Mouse (Mus musculus) midbrain, embryonic 12.5 days (tissue): ENCODE data around the gene Jph4. TPM values are rescaled to one million over a fixed set of nuclear protein-coding genes. Genes with fewer than 3 reads are reported as not detected.

Experiments
- ATAC-seq: fragments of 200-750 bp; cut with Nextera tagmentation; 2 replicates; pipeline ENCODE4 v1.8.0; 2017; ENCODE audit warnings: low read depth, moderate TSS enrichment, moderate library complexity; ENCODE audit not compliant: low FRiP score
- H3K27ac ChIP-seq: fragments of 300-500 bp; sonication (generic); replicated peaks from 2 replicates; pipeline ENCODE4 v1.5.1; 2016; ENCODE audit warnings: mild to moderate bottlenecking
- H3K27me3 ChIP-seq: fragments of 300-500 bp; sonication (generic); 2 replicates; pipeline ENCODE4 v1.6.1; 2016; ENCODE audit warnings: mild to moderate bottlenecking
- H3K36me3 ChIP-seq: fragments of 300-500 bp; sonication (generic); 2 replicates; pipeline ENCODE4 v1.6.1; 2016
- H3K4me1 ChIP-seq: fragments of 300-500 bp; sonication (generic); 2 replicates; pipeline ENCODE4 v1.6.1; 2016
- H3K4me2 ChIP-seq: fragments of 300-500 bp; sonication (generic); replicated peaks from 2 replicates; pipeline ENCODE4 v1.6.1; 2016; ENCODE audit warnings: mild to moderate bottlenecking, moderate library complexity
- H3K4me3 ChIP-seq: fragments of 300-500 bp; sonication (generic); 2 replicates; pipeline ENCODE4 v1.5.1; 2016; ENCODE audit warnings: mild to moderate bottlenecking
- H3K9ac ChIP-seq: fragments of 300-500 bp; sonication (generic); replicated peaks from 2 replicates; pipeline ENCODE4 v1.6.1; 2016; ENCODE audit warnings: mild to moderate bottlenecking, moderate library complexity
- H3K9me3 ChIP-seq: fragments of 300-500 bp; sonication (generic); 2 replicates; pipeline ENCODE4 v1.6.1; 2016; ENCODE audit warnings: mild to moderate bottlenecking
- WGBS: fragments of 180-500 bp; shearing (Covaris S2); methylation state at CpG from one replicate; pipeline ENCODE4 v1.1.7; 2016; 5-methylcytosine and 5-hydroxymethylcytosine counted together
- polyA plus RNA-seq: library from polyadenylated mRNA; unstranded; fragments of >200 nt; fragmentation: Nextera tagmentation; extraction: Ambion mirVana; gene quantifications from 2 replicates; pipeline ENCODE4 v1.2.1, GENCODE M21; 2016

Jph4 gene
- 7.2 and 9.9 TPM in 2 replicates for polyA plus RNA-seq

DNA sequence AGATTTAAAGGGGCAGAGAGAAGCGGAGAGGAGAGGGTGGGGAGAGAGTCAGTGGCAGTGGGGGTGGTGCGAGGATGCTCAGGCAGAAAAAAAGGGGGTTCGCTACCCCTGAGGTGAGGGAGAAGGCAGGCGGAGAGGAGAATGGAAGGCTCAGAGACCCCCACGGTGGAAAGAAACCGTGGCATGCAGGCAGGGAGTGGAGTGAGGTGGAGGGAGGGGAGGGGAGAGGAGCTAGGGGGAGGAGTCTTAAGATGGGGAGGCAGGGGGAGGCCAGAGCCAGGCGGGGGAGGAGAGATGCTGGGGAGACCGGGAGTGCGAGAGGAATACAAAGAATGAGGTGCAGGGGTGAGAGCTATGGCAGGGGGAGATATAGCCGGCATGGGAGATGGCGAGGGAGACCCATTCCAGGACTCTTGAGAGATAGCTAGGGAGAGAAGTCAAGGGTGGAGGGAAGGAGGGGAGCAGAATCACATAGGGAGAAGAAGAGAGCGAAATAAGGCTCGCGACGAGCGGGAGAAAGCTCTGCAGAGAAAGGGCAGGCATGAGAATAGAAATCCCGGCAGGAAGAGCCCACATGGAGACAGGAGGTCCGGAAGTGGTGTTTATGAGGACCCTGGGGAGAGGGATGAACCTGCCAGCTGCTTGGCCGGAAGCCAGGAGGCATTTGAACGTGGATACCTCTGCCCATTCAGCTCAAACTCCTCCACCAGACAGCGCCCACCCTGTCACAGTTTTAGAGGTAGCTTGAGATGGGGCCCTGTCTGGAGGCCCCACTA is at the start of gene Jph4:
Gene Jph4 (minus strand): TSS at position 511 of the 776 bp plus-strand sequence.
- Histone ChIP-seq H3K4me3 (peak within 1 kb of the TSS; percentile 74), H3K27me3 (peaks cover 54% of the 10 kb centered on the region)

DNA sequence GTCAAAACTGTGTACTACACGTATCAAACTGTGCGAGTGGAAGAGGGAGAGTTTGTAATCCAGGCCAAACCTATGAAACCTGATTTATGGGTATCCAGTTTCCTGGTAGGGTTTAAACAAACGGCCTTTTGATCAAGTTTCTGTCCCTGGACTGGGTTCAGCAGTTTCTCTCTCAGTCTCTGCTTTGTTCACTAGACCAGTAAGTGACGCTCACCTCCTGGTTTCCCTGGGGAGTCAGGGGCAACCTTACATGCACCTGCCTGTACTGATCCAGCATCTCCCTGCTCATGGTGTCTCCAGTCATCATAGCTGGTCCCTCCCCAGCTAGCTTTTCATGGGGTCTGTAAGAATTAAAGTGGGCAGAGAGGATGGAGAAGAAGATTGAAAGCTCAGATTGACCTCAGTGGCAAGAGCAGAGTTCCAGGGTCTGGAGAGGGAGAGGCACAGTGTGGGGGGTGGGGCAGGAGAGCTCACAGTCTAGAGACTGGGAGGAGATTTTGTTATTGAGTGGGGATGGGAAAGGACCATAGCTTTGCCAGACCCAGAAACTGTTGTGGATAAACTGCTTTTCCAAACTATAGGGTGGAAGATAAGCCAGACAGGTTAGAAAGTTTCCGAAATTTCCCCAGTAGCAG is 47.6 kb upstream of the Jph4 start:
- no peak for ATAC-seq
- 71% methylated on average over 5 of the region's 5 CpGs for WGBS
- 0 out of 2 replicates have a peak, but pooled peaks cover 6% of the 10 kb centered on the region for H3K27me3 ChIP-seq
- H3K4me2 ChIP-seq: no peak overlapping the region
- H3K9ac ChIP-seq: no peak overlapping the region
- H3K4me3 ChIP-seq: no peak overlapping the region
- H3K36me3 ChIP-seq: no peaks in the 10 kb centered on the region
- no peaks in the 10 kb centered on the region for H3K9me3 ChIP-seq
- H3K27ac ChIP-seq: no peak overlapping the region
- H3K4me1 ChIP-seq: peaks cover 5% of the 10 kb centered on the region; the same call in 1 of the 2 replicates

More for the DNA sequence above, at the start of gene Jph4:
- no peaks in the 10 kb centered on the region for H3K9me3 ChIP-seq
- peak within 1 kb of the TSS; percentile 99 for H3K4me2 ChIP-seq
- WGBS: 6% methylated on average over 21 of the region's 21 CpGs
- peaks cover 40% of the 10 kb centered on the region for H3K4me1 ChIP-seq
- ATAC-seq: peak; percentile 35; the same call in 1 of the 2 replicates
- peak within 1 kb of the TSS; percentile 67 for H3K9ac ChIP-seq
- H3K27ac ChIP-seq: peak within 1 kb of the TSS; percentile 71
- H3K36me3 ChIP-seq: no peaks in the 10 kb centered on the region

DNA sequence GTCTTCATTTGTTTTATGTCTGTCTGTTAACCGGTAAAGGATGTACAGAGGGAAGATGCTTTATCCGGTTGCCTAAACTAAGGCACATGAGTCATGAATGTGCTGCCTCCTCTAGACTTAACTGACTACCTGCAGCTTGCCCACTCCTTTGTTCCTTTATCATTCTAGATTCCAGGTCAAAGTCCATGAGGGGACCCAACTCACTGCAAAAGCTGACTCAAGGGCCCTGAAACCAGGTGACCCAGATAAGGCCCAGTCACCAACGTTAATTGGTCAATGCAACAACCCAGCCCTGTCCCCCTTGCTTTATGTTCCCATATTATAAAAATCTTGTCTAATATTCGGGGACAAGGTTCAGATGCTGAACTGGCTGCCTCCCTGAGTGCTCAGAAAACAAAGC is 45.4 kb upstream of the Jph4 start:
- Histone ChIP-seq H3K4me2 (no peak overlapping the region), H3K27me3 (0 out of 2 replicates have a peak, but pooled peaks cover 2% of the 10 kb centered on the region), H3K27ac (no peak overlapping the region), H3K9ac (no peak overlapping the region), H3K4me3 (no peak overlapping the region), H3K4me1 (no peaks in the 10 kb centered on the region), H3K9me3 (no peaks in the 10 kb centered on the region), H3K36me3 (no peaks in the 10 kb centered on the region)
- ATAC-seq: no peak
- 82% methylated on average over 4 of the region's 4 CpGs for WGBS

DNA sequence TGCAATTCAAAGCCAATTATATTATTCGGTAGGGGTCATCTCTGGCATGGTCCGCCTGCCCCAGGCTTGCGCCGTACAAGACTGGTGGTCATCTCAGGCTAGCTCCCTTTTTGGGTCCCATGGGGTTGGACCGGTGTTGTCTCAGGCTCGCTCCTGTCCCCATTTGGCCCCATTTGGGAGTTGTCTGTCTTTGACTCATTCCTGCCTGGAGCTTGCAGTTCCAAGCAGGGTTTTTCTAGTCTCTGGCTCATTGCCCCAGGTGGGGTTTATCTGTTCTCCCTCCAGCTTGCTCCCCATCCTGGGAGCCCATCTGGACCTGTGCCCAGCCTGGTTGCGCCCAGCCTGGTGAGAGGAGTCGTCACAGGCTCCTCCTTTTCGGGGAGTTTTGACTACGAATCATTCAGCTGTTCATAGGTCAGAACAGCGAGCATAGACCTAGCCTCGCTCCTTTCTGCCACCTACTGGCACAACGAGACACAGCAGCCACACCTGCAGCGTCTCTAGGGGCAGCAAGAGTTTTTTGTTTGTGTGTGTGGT is 44.4 kb upstream of the Jph4 start:
- H3K4me3 ChIP-seq: peak overlapping the region; percentile 10; the same call in 1 of the 2 replicates
- 32% methylated on average over 14 of the region's 14 CpGs for WGBS
- no peak overlapping the region for H3K27ac ChIP-seq
- H3K36me3 ChIP-seq: no peaks in the 10 kb centered on the region
- peak; percentile 54 for ATAC-seq
- H3K27me3 ChIP-seq: 0 out of 2 replicates have a peak, but pooled peaks cover 2% of the 10 kb centered on the region
- peak overlapping the region; percentile 45 for H3K4me2 ChIP-seq
- H3K9ac ChIP-seq: peak overlapping the region; percentile 41; the same call in 1 of the 2 replicates
- H3K9me3 ChIP-seq: no peaks in the 10 kb centered on the region
- no peaks in the 10 kb centered on the region for H3K4me1 ChIP-seq

DNA sequence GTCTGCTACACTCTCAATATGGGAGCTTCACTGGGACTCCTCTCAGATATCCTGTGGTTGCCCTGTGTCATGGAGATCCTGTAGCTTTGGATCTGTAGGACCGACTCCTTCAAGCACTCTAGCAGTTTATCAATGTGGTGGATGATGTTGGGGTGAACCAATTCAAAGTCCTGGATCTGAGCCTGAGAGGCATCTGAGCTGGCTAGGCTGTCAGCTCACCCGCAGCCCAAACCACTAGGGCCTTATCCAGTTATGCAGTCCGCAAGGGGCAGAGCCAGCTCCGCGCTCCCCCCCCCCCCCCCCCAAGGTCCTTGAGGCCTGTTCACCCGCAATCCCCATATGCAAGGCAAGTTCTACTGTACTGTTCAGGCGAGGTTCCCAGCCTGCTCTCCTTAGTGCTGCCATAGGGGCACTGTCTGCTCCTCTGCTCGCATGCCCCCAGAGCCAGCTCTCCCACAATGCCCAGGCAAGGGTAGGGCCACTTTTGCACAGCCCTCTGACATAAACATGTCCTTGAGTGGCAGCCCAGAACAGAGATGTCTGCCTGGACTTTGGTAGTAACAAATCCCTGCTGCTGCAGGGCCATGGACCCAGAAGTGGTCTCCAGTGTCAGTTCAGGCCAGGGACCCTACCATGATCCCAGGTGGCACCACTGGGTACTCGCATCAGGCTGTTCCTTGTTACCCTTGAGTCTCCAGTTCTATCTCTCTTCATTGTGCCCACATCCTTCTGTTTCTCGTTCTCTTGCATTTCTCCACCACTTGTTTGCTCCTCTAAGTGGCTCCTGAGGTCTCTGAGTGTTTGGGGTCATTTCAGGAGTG is 43.7 kb upstream of the Jph4 start:
- Histone ChIP-seq H3K9me3 (no peaks in the 10 kb centered on the region), H3K4me1 (no peaks in the 10 kb centered on the region), H3K27me3 (0 out of 2 replicates have a peak, but pooled peaks cover 6% of the 10 kb centered on the region), H3K27ac (no peak overlapping the region), H3K4me3 (no peak overlapping the region), H3K9ac (no peak overlapping the region), H3K4me2 (no peak overlapping the region), H3K36me3 (no peaks in the 10 kb centered on the region)
- WGBS: 83% methylated on average over 8 of the region's 10 CpGs
- peak; percentile 30; the same call in 1 of the 2 replicates for ATAC-seq

DNA sequence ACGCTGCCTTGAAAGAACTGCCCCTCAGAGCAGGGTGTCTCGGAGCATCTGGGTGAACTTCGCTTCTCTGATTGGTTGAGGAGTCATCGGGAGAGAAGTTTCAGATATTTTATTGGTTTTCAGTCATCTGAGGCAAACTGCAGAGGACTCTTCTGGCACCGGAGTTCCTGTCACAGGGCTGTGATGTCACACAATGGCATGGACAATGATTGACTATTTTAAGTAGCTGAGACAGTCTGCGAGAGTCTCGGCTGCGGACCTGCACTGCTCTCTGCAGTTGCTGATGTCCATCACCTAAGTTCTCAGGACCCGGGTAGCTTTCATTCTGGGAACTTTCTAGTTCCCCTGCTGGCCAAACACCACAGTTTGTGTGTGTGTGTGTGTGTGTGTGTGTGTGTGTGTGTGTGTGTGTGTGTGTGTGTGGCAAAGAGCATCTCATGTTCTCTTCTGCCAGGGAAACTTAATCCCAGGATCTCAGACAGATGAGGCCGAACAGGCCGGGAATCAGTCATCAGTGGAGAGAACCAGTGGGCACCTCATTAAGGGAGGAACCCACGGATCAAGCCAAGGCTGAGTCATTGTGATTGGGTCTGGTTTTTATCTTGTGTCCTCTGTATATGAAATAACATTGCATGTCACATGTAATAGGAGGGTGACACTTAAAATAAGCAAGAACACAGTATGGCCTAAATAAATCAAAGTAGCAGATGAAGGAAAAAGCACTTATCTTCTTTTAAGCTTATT is 40.8 kb upstream of the Jph4 start:
- no peaks in the 10 kb centered on the region for H3K9me3 ChIP-seq
- peaks cover 7% of the 10 kb centered on the region for H3K4me1 ChIP-seq
- H3K27me3 ChIP-seq: 0 out of 2 replicates have a peak, but pooled peaks cover 6% of the 10 kb centered on the region
- no peak overlapping the region for H3K4me2 ChIP-seq
- H3K27ac ChIP-seq: no peak overlapping the region
- H3K9ac ChIP-seq: no peak overlapping the region
- WGBS: 78% methylated on average over 12 of the region's 12 CpGs
- no peak for ATAC-seq
- H3K4me3 ChIP-seq: no peak overlapping the region
- H3K36me3 ChIP-seq: no peaks in the 10 kb centered on the region

DNA sequence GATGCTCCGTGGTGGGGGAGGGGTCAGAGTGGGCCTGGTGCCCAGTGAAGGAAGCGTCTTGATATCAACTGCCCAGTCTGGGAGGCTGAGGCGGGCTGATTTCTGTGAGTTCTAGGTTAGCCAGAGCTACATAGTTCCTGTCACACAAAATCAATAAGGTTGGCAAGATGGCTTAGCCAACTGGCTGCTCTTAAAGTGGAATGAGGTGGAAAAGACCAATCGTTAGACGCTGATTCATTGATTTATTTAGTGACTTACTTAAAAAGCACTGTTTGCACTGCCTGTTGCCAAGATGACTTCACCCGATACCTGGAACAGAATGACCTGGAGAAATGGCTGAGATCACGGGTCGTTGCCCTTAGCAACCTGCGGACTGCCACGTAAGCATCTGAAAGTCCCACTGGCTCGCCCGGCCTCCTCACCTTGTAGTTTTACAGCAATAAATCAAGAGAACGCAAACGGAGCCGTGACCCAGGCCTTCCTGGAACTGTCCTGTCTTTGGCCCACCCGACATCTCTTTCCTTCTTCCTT is 36.3 kb upstream of the Jph4 start:
- peaks cover 13% of the 10 kb centered on the region for H3K4me1 ChIP-seq
- no peak for ATAC-seq
- H3K4me2 ChIP-seq: no peak overlapping the region
- no peak overlapping the region for H3K27ac ChIP-seq
- H3K9me3 ChIP-seq: no peaks in the 10 kb centered on the region
- H3K4me3 ChIP-seq: no peak overlapping the region
- WGBS: 89% methylated on average over 16 of the region's 16 CpGs
- no peak overlapping the region for H3K9ac ChIP-seq
- H3K36me3 ChIP-seq: no peaks in the 10 kb centered on the region
- 0 out of 2 replicates have a peak, but pooled peaks cover 4% of the 10 kb centered on the region for H3K27me3 ChIP-seq

DNA sequence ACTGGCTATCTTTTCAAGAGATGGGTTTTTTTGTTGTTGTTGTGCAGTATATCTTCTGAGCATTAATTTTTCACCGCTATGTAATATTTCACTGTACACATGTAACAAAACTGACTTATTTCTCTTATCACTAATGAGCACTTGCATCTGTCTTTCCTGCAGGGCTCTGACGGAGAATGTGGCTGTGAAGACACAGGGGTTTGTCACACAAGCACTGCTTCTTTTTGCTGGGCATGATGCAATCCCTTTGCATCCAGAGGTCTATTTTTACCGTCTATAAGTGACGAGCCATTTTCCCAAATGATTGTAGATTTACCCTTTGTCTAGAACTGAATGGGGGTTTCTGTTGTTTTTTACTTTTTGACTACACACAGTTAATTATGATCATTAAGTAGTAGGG is 35.4 kb upstream of the Jph4 start:
- Histone ChIP-seq H3K4me3 (no peak overlapping the region), H3K27me3 (0 out of 2 replicates have a peak, but pooled peaks cover 4% of the 10 kb centered on the region), H3K4me2 (no peak overlapping the region), H3K36me3 (no peaks in the 10 kb centered on the region), H3K9me3 (no peaks in the 10 kb centered on the region), H3K9ac (no peak overlapping the region), H3K4me1 (peaks cover 13% of the 10 kb centered on the region), H3K27ac (no peak overlapping the region)
- ATAC-seq: no peak
- 86% methylated on average over 4 of the region's 4 CpGs for WGBS

DNA sequence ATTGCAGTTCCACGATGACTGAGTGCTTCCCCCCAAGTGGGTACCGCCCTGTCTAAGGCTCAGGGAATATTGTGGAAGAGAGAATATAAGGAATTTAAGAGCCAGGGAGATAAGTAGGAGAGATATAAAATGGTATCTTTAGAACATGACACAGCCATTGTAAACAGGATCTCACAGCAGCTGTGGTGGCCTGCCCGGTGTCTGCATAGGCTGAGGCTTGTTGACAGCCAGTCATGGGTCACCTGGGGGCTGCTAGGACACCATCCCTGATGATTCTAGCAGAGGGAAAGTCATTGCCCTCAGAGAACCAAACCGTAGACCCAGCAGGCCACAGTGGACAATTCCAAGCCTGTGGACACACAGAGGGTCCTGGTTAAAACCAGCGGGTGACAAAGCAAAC is 34.2 kb upstream of the Jph4 start:
- Histone ChIP-seq H3K27ac (no peak overlapping the region), H3K4me2 (no peak overlapping the region), H3K27me3 (0 out of 2 replicates have a peak, but pooled peaks cover 3% of the 10 kb centered on the region), H3K4me3 (no peak overlapping the region), H3K36me3 (no peaks in the 10 kb centered on the region), H3K9ac (no peak overlapping the region), H3K9me3 (no peaks in the 10 kb centered on the region), H3K4me1 (peaks cover 13% of the 10 kb centered on the region)
- ATAC-seq: no peak
- 87% methylated on average over 5 of the region's 5 CpGs for WGBS

DNA sequence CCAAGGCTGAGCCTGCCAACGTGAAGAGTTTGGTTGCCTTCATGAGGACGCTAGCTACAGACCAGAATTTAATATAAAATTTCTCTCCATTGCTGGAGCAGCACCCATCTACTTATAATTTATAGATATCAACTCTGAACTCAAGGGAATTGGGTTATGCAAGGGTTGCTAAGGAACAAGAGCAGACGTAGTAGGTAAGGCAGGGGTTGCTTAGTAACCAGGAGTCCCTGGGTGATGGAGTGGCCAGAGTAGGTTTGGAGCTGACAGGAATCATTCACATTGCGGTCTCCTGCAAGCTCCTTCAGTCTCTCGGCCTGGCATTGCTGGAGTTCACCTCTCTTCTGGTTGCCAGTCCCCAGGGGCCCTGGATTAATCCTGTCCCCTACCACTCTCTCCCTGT is 32.3 kb upstream of the Jph4 start:
- ATAC-seq: 0 out of 2 replicates have a peak, but pooled peaks have one; percentile 38
- H3K4me2 ChIP-seq: 0 out of 2 replicates have a peak overlapping the region, but pooled peaks have one; percentile 3
- H3K36me3 ChIP-seq: no peaks in the 10 kb centered on the region
- 69% methylated on average over 5 of the region's 5 CpGs for WGBS
- H3K27me3 ChIP-seq: no peaks in the 10 kb centered on the region
- H3K9me3 ChIP-seq: no peaks in the 10 kb centered on the region
- peaks cover 13% of the 10 kb centered on the region for H3K4me1 ChIP-seq
- H3K9ac ChIP-seq: no peak overlapping the region
- H3K27ac ChIP-seq: peak overlapping the region; percentile 36
- no peak overlapping the region for H3K4me3 ChIP-seq
